Mouse (Mus musculus) C2C12 (cell line): ENCODE data around the gene Bpifa1.

Experiments
- CEBPB ChIP-seq: IDR thresholded peaks from one replicate; pipeline ENCODE4 v1.6.1; 2011; ENCODE audit warnings: low read depth, mild to moderate bottlenecking, control low read depth, moderate library complexity
- CTCF ChIP-seq: IDR thresholded peaks from one replicate; pipeline ENCODE4 v1.5.1; 2011; ENCODE audit not compliant: control insufficient read depth, insufficient read depth, insufficient read length
- FOSL1 ChIP-seq: IDR thresholded peaks from one replicate; pipeline ENCODE4 v1.8.0; 2011; ENCODE audit warnings: mild to moderate bottlenecking, low read length; ENCODE audit not compliant: poor library complexity, insufficient read depth, severe bottlenecking
- MAX ChIP-seq: IDR thresholded peaks from one replicate; pipeline ENCODE4 v1.6.1; 2011; ENCODE audit warnings: mild to moderate bottlenecking, control low read depth
- MYOD1 ChIP-seq: IDR thresholded peaks from one replicate; pipeline ENCODE4 v1.6.1; 2011; ENCODE audit warnings: low read depth; ENCODE audit not compliant: control insufficient read depth, insufficient read length
- MYOG ChIP-seq: IDR thresholded peaks from one replicate; pipeline ENCODE4 v1.6.1; 2011; ENCODE audit not compliant: control insufficient read depth, insufficient read length; ENCODE audit errors: extremely low read depth
- USF1 ChIP-seq: IDR thresholded peaks from one replicate; pipeline ENCODE4 v1.6.1; 2011; ENCODE audit warnings: low read depth, mild to moderate bottlenecking, control low read depth, moderate library complexity

DNA sequence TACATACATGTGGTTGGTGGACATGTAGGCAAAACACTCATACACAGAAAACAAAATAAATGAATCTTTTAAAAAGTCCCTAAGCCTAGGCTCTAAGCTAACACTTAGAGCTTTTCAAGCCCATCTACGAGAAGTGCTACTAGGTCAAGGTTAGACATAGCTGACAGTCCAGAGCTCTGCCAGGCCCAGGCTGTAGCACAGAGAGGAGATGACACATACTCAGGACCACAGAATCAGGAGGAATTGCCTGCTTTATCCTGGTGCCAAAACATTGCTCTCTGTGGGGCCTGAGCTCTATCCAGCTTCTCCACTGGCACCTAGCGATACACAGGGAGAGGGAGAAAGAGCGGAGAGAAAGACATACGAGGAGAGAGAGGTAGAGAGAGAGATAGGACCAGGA is 50.4 kb downstream of the Bpifa1 start:
- TF ChIP-seq MAX = no peak
- TF ChIP-seq MYOD1 = no peak
- TF ChIP-seq CTCF = no peak
- TF ChIP-seq USF1 = no peak
- TF ChIP-seq CEBPB = no peak
- TF ChIP-seq FOSL1 = no peak
- TF ChIP-seq MYOG = no peak
